Mouse (Mus musculus) megakaryocyte, embryonic 14.5 days (primary cell): ENCODE data around the gene Lgr5. TPM values are rescaled to one million over a fixed set of nuclear protein-coding genes. Genes with fewer than 3 reads are reported as not detected.
A peak's percentile ranks its signal among the peaks of the same experiment; 100 is the strongest.

ENCODE experiments used
- H3K27me3 ChIP-seq: replicated peaks from 2 replicates; pipeline ENCODE3; 2012; ENCODE audit warnings: inconsistent platforms
- H3K36me3 ChIP-seq: replicated peaks from 2 replicates; pipeline ENCODE3; 2012; ENCODE audit warnings: low read length, inconsistent platforms, mixed read lengths
- H3K4me1 ChIP-seq: 2 replicates; pipeline ENCODE4 v1.6.1; 2012; ENCODE audit warnings: inconsistent platforms
- H3K4me3 ChIP-seq: replicated peaks from 2 replicates; pipeline ENCODE3; 2012; ENCODE audit warnings: moderate library complexity, mild to moderate bottlenecking, inconsistent platforms
- H3K9me3 ChIP-seq: 2 replicates; pipeline ENCODE4 v1.6.1; 2012; ENCODE audit warnings: inconsistent platforms
- FLI1 ChIP-seq: IDR thresholded peaks from 2 replicates; pipeline ENCODE4 v1.6.1; 2012; ENCODE audit warnings: low read length, inconsistent platforms, mixed read lengths
- GATA1 ChIP-seq: IDR thresholded peaks from 3 replicates; pipeline ENCODE4 v1.6.1; 2012; ENCODE audit warnings: mixed read lengths, low read length, inconsistent platforms, borderline replicate concordance
- polyA plus RNA-seq: library from polyadenylated mRNA; stranded (reverse); fragments of >175 nt; gene quantifications from 2 replicates; pipeline ENCODE4 v1.2.3, GENCODE M21; 2012; ENCODE audit warnings: low replicate concordance; ENCODE audit not compliant: insufficient read depth

The Lgr5 gene
- polyA plus RNA-seq: not detected in 2 replicates

GRCm38 (mm10) chr10:115587301-115587969 is at the start of gene Lgr5:
Gene Lgr5 (minus strand): TSS chr10:115587780.
- peaks cover 58% of the 10 kb centered on the region for H3K27me3 ChIP-seq
- H3K4me3 ChIP-seq: peak within 1 kb of the TSS; percentile 79

GRCm38 (mm10) chr10:115626678-115627077 is 39.1 kb upstream of the Lgr5 start:
- no peaks in the 10 kb centered on the region for H3K27me3 ChIP-seq
- TF ChIP-seq GATA1 (no peak), FLI1 (no peak)
- peaks cover 6% of the 10 kb centered on the region; the same call in 1 of the 2 replicates for H3K9me3 ChIP-seq
- no peaks in the 10 kb centered on the region for H3K36me3 ChIP-seq
- H3K4me3 ChIP-seq: no peak overlapping the region
- H3K4me1 ChIP-seq: no peaks in the 10 kb centered on the region

More at GRCm38 (mm10) chr10:115587301-115587969, at the start of gene Lgr5:
- Histone ChIP-seq H3K36me3 (no peaks in the 10 kb centered on the region), H3K9me3 (no peaks in the 10 kb centered on the region), H3K4me1 (peaks cover 21% of the 10 kb centered on the region)
- no peak for TF ChIP-seq FLI1
- TF ChIP-seq GATA1: no peak

- TF ChIP-seq FLI1 (no peak), GATA1 (no peak)
- H3K36me3 ChIP-seq: no peaks in the 10 kb centered on the region
- H3K27me3 ChIP-seq: no peaks in the 10 kb centered on the region
- no peak overlapping the region for H3K4me3 ChIP-seq
- no peaks in the 10 kb centered on the region for H3K4me1 ChIP-seq
- no peaks in the 10 kb centered on the region for H3K9me3 ChIP-seq
Measured at GRCm38 (mm10) chr10:115624957-115625356, 37.4 kb upstream of the Lgr5 start.

GRCm38 (mm10) chr10:115623956-115624671 is 36.5 kb upstream of the Lgr5 start:
- no peaks in the 10 kb centered on the region for H3K27me3 ChIP-seq
- no peaks in the 10 kb centered on the region for H3K4me1 ChIP-seq
- TF ChIP-seq FLI1 (no peak), GATA1 (no peak)
- H3K4me3 ChIP-seq: no peak overlapping the region
- H3K9me3 ChIP-seq: no peaks in the 10 kb centered on the region
- no peaks in the 10 kb centered on the region for H3K36me3 ChIP-seq

DNA sequence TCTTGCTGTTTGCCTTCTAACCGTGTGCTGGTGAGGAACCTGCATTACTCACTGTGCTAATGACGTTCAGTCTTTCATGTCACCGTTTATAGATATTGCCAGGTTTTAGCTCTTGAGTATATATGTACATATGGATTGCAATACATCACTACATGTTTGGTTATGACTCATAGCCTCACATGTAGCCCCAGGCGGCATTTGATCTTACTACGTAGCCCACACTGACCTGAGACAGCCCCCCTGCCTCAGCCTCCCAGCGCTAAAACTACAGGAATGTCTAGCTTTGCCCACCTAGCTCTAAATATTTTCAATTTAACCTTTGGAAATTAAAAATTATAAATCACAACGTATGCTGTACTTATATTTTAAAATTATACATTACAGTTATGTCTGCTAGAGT is 35.9 kb upstream of the Lgr5 start:
- H3K9me3 ChIP-seq: no peaks in the 10 kb centered on the region
- TF ChIP-seq GATA1 (no peak), FLI1 (no peak)
- H3K4me1 ChIP-seq: no peaks in the 10 kb centered on the region
- H3K36me3 ChIP-seq: no peaks in the 10 kb centered on the region
- no peak overlapping the region for H3K4me3 ChIP-seq
- no peaks in the 10 kb centered on the region for H3K27me3 ChIP-seq

DNA sequence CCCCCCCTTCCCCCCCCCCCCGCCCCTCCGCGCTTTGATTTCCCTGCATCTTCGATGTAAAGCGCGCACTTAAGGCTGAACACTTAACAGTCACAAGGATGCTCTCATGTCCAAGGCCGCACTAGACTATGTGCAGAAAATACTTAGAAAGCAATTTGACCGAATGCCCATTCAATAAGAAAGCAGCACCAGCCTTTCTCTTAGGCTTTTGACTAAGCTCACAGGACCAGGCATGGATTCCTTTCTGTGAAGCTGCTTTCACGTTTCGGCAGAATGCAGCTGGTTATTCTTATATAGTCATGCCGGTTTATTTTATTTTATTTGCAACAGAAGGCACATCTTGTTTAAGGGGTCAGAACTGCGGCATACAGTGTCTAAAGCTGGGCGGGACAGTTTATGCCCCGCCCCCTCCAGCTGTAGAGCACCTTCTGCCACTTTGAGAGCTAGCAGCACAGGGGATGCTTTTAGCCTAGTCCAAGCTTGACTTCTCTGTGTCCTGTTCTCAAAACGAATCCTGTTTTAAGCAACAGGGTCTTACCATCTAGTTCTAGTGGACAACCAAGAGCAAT is 30.8 kb upstream of the Lgr5 start:
- Histone ChIP-seq H3K9me3 (no peaks in the 10 kb centered on the region), H3K4me1 (no peaks in the 10 kb centered on the region), H3K27me3 (no peaks in the 10 kb centered on the region), H3K4me3 (no peak overlapping the region), H3K36me3 (no peaks in the 10 kb centered on the region)
- no peak for TF ChIP-seq FLI1

GRCm38 (mm10) chr10:115617456-115618287 is 30.1 kb upstream of the Lgr5 start:
- no peaks in the 10 kb centered on the region for H3K4me1 ChIP-seq
- H3K27me3 ChIP-seq: no peaks in the 10 kb centered on the region
- no peak for TF ChIP-seq GATA1
- no peak for TF ChIP-seq FLI1
- H3K9me3 ChIP-seq: no peaks in the 10 kb centered on the region
- no peaks in the 10 kb centered on the region for H3K36me3 ChIP-seq
- H3K4me3 ChIP-seq: no peak overlapping the region

DNA sequence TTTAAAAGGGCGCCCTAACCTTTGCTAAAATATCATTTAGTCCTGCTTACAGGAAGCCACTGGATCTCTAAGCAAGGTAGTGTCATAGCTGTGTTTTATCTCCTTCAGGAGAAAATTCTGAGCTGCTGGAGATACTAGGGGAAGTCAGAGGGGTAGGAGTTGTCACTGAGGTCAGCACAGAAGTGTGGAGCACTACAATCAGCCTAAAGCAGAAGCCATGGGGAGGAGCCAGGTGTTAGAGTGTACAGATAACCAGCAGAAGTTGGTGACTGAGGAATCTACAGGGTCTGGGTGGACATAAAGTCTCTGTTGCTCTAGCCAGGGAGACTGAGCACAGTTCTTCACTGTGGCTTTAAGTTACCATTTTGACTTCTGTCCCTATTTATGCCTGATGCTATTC is 8.2 kb upstream of the Lgr5 start:
- peaks cover 11% of the 10 kb centered on the region for H3K9me3 ChIP-seq
- no peaks in the 10 kb centered on the region for H3K36me3 ChIP-seq
- no peak for TF ChIP-seq FLI1
- TF ChIP-seq GATA1: no peak
- H3K4me3 ChIP-seq: no peak overlapping the region
- no peaks in the 10 kb centered on the region for H3K4me1 ChIP-seq
- H3K27me3 ChIP-seq: no peaks in the 10 kb centered on the region

- TF ChIP-seq FLI1 (no peak), GATA1 (no peak)
- H3K9me3 ChIP-seq: peaks cover 4% of the 10 kb centered on the region; the same call in 1 of the 2 replicates
- no peak overlapping the region for H3K4me3 ChIP-seq
- no peaks in the 10 kb centered on the region for H3K4me1 ChIP-seq
- H3K27me3 ChIP-seq: peaks cover 9% of the 10 kb centered on the region
- no peaks in the 10 kb centered on the region for H3K36me3 ChIP-seq
Measured at GRCm38 (mm10) chr10:115593651-115594050, 6.1 kb upstream of the Lgr5 start.
